Mouse (Mus musculus): ENCODE data around the gene Pbld2. TPM values are rescaled to one million over a fixed set of nuclear protein-coding genes. Genes with fewer than 3 reads are reported as not detected.
"Not testable (repeated sequence)": the region's sequence is repeated elsewhere in the genome, so short reads cannot be mapped to it uniquely, and the experiment has no call there.

Pbld2 gene
- total RNA-seq, 2 experiments from 2014 or later, result 2.7 to 3.2 TPM

- DNase-seq, result no peak
Measured at GRCm38 (mm10) chr10:63025491-63026011, 1.4 kb downstream of the Pbld2 start.

- DNase-seq, result no peak
Measured at GRCm38 (mm10) chr10:63026156-63026794, 2.2 kb downstream of the Pbld2 start.

GRCm38 (mm10) chr10:63026795-63027160, 2.7 kb downstream of the Pbld2 start:
- no peak for DNase-seq

GRCm38 (mm10) chr10:63027376-63028161, 3.5 kb downstream of the Pbld2 start:
- no peak for DNase-seq

- DNase-seq, result no peak
Measured at GRCm38 (mm10) chr10:63028396-63028795, 4.3 kb downstream of the Pbld2 start.

- no peak for DNase-seq
Measured at GRCm38 (mm10) chr10:63032267-63032666, 8.2 kb downstream of the Pbld2 start.

GRCm38 (mm10) chr10:63032956-63033355, 8.8 kb downstream of the Pbld2 start:
- no peak for DNase-seq

GRCm38 (mm10) chr10:63038571-63039320, 14.6 kb downstream of the Pbld2 start:
- no peak for DNase-seq

- no peak for DNase-seq
Measured at GRCm38 (mm10) chr10:63039867-63040628, 15.9 kb downstream of the Pbld2 start.

GRCm38 (mm10) chr10:63043154-63043553, 19.0 kb downstream of the Pbld2 start:
- DNase-seq, result no peak

- DNase-seq, result no peak
Measured at GRCm38 (mm10) chr10:63047751-63048150, 23.6 kb downstream of the Pbld2 start.

- DNase-seq, result no peak
Measured at GRCm38 (mm10) chr10:63049106-63049505, 25.0 kb downstream of the Pbld2 start.

- DNase-seq, result no peak
Measured at GRCm38 (mm10) chr10:63051267-63051666, 27.2 kb downstream of the Pbld2 start.

GRCm38 (mm10) chr10:63052011-63052410, 27.9 kb downstream of the Pbld2 start:
- no peak for DNase-seq

GRCm38 (mm10) chr10:63053007-63053406, 28.9 kb downstream of the Pbld2 start:
- no peak for DNase-seq

- DNase-seq, result not testable (repeated sequence)
Measured at GRCm38 (mm10) chr10:63054071-63054470, 30.0 kb downstream of the Pbld2 start.

GRCm38 (mm10) chr10:63054586-63054985, 30.5 kb downstream of the Pbld2 start:
- no peak for DNase-seq

- peak; percentile 19 for DNase-seq
Measured at GRCm38 (mm10) chr10:63056966-63057750, 33.0 kb downstream of the Pbld2 start.

- DNase-seq, result no peak
Measured at GRCm38 (mm10) chr10:63059862-63060261, 35.7 kb downstream of the Pbld2 start, which contains the start of gene Pbld1. Gene Pbld1 (plus strand): TSS chr10:63060162.

GRCm38 (mm10) chr10:63060406-63060805, 36.3 kb downstream of the Pbld2 start:
- no peak for DNase-seq

GRCm38 (mm10) chr10:63061266-63061665, 37.2 kb downstream of the Pbld2 start:
- DNase-seq, result no peak
